Mouse (Mus musculus) spleen, postnatal 36 days (tissue): Measurements from ENCODE around the gene Vmn1r13.
"Not testable (repeated sequence)": the region's sequence is repeated elsewhere in the genome, so short reads cannot be mapped to it uniquely, and the experiment has no call there.

Experiments
- DNase-seq, 2 experiments: peaks; one replicate each; pipeline ENCODE4 v3.0.0; 2022; ENCODE audit warnings: low spot score in 2 of 2, mixed read lengths in 1 of 2

Vmn1r13 gene

DNA sequence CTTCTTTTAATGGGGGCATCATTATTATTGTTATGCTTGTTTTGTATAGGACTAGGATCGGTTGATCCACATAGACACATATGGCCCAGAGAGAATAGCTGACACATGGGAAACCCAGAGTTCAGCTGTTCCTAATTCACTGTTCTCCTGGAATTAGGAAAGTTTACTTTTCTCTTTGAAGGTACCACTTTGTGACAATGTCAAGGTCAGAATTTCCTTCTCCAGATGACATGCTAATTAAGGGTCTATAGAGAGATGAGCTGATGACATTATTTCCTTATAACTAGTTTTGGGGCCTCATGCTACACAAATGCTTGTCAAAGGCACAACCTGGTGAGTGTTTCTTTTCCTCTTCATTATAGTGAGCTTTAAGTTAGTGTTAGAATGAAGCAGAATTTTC is at the start of gene Vmn1r13:
Vmn1r13 (plus strand) TSS at position 301 of the 400 bp plus-strand sequence.
- DNase-seq: not testable (repeated sequence)

DNA sequence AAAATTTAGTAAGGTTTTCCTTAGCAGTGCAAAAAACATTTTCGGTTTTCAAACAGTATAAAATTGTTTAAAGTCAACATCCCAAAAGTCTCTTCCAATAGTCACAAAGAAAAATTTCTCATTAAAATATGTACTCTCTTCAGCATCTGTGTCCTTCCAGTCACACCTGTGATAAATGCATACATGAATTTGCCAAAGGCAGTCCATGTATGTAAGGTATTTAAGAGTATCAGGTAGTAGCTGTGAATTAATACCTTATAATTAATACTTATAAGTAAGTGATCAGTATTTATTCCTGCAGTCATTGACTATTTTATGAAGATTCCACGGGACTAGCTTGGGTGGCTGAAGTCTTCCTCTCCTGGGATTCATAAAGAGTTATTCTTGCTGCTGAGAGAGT is 46.5 kb upstream of the Vmn1r13 start, which contains the start of gene Vmn1r12:
Vmn1r12 (plus strand) TSS at position 301 of the 400 bp plus-strand sequence.
- no peak for DNase-seq

DNA sequence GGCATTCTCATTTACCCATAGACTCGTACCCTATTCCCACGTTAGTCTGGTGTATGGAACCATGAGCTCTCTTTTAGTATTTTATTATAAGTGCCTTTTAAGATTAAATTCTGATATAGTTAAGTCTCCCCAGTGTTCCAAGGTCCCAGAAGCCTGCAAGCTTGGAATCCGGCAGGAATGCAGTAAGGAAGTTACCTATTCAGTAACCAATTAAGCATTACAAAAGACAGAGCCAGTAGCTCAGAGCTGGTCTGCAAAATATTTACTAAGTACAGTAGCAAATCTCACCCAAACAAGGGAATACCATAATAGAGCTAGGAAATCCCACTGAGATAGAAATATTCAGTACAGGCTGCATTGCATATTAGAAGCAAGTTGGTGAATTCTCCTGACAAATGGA is 13.1 kb upstream of the Vmn1r13 start:
- DNase-seq: not testable (repeated sequence)

DNA sequence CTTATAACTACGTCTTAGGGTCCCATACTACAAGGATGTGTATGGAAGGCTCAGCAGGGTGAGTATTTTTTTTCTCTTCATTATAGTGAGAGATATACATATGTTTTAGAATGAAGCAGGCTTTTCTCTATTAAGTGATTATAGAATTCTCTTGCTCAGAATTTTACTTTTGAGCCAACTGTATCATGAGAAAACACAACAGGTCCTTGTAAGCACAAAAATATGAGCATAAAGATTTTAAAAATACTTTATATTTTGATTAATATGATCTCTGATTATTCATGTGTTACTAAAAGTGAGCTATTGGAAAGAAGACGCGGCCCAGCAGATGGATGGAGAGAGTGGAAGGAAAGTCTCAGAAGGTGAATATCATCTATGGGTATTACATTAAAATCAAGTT is 28.3 kb downstream of the Vmn1r13 start, which contains the start of gene Vmn1r14:
Vmn1r14 (plus strand) TSS at position 301 of the 400 bp plus-strand sequence.
- no peak for DNase-seq

DNA sequence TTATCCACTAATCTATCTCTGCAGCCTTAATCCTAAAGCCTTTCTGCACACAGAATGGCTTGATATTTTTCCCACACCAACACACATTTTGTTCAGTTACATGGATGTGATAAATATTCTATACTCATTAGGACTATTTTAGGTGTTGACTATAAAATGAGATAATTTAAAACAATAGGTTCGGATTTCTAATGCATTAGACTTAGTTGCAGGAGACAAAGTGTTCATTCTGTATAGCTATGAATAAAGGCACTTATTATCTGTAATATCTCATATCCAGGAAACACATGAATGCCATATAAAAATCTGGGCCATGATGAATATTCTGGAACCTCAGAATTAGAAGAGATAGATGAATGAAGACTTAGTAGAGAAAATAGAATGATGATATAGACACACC is 54.6 kb downstream of the Vmn1r13 start, which contains the start of gene Vmn1r15:
Vmn1r15 (plus strand) TSS at position 301 of the 400 bp plus-strand sequence.
- no peak for DNase-seq

DNA sequence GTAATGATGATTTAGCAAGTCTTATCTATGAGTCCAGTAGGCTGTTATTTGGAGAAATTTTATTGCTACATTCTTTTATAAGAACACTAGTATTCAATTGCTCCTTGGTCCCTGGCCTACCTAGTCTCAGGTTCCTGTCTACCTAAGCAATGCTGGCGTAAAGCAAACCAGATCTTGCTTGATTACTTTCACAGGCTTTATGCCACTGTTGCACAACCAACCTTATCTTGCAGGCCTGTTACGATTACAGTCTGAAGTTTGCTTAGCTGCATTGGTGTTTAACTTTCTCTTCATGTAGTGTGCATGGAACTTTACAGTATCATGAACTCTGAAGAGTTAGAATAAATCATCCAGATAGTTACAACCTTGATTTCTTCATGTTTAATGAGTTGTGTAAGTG is 57.9 kb downstream of the Vmn1r13 start:
- no peak for DNase-seq
